Mouse (Mus musculus) neutrophil, adult 5-6 weeks (primary cell): Measurements from ENCODE around the gene Nt5dc3. TPM values are rescaled to one million over a fixed set of nuclear protein-coding genes. Genes with fewer than 3 reads are reported as not detected.

ENCODE experiments used
- ATAC-seq: fragments of 151-379, 151-347 bp; 2 replicates; pipeline ENCODE4 v1.8.0; 2017; ENCODE audit warnings: mild to moderate bottlenecking, moderate TSS enrichment; ENCODE audit not compliant: insufficient number of reproducible peaks, poor library complexity, low FRiP score, severe bottlenecking; ENCODE audit errors: extremely low read depth
- total RNA-seq: library from RNA; stranded (forward); fragments of 200-1000 nt; gene quantifications from 2 replicates; pipeline ENCODE4 v1.2.3, GENCODE M21; 2017

Gene Nt5dc3
- total RNA-seq, 1 experiment from 2014 or later, result 4.3 TPM

- ATAC-seq, result no peak
Observed at GRCm38 (mm10) chr10:86776281-86776680, 2.5 kb upstream of the Nt5dc3 start.

- no peak for ATAC-seq
Observed at GRCm38 (mm10) chr10:86777614-86778319, 1.0 kb upstream of the Nt5dc3 start.

- no peak for ATAC-seq
Observed at GRCm38 (mm10) chr10:86779117-86779755, 431 bp downstream of the Nt5dc3 start.

GRCm38 (mm10) chr10:86779816-86780500 is 1.2 kb downstream of the Nt5dc3 start:
- no peak for ATAC-seq

- no peak for ATAC-seq
Observed at GRCm38 (mm10) chr10:86781641-86782040, 2.8 kb downstream of the Nt5dc3 start.

GRCm38 (mm10) chr10:86782656-86783055 is 3.9 kb downstream of the Nt5dc3 start:
- no peak for ATAC-seq

- ATAC-seq, result no peak
Observed at GRCm38 (mm10) chr10:86783561-86783960, 4.8 kb downstream of the Nt5dc3 start.

GRCm38 (mm10) chr10:86784126-86784675 is 5.4 kb downstream of the Nt5dc3 start:
- no peak for ATAC-seq

- ATAC-seq, result no peak
Observed at GRCm38 (mm10) chr10:86785396-86785795, 6.6 kb downstream of the Nt5dc3 start.

- no peak for ATAC-seq
Observed at GRCm38 (mm10) chr10:86786083-86786482, 7.3 kb downstream of the Nt5dc3 start.

GRCm38 (mm10) chr10:86788193-86788592 is 9.4 kb downstream of the Nt5dc3 start:
- ATAC-seq, result no peak

- ATAC-seq, result no peak
Observed at GRCm38 (mm10) chr10:86789146-86789672, 10.4 kb downstream of the Nt5dc3 start.

GRCm38 (mm10) chr10:86791507-86792184 is 12.8 kb downstream of the Nt5dc3 start:
- ATAC-seq, result no peak

GRCm38 (mm10) chr10:86793509-86793951 is 14.7 kb downstream of the Nt5dc3 start:
- no peak for ATAC-seq

- ATAC-seq, result no peak
Observed at GRCm38 (mm10) chr10:86794196-86794595, 15.4 kb downstream of the Nt5dc3 start.

- no peak for ATAC-seq
Observed at GRCm38 (mm10) chr10:86794794-86795535, 16.2 kb downstream of the Nt5dc3 start.

- no peak for ATAC-seq
Observed at GRCm38 (mm10) chr10:86796073-86796741, 17.4 kb downstream of the Nt5dc3 start.

- no peak for ATAC-seq
Observed at GRCm38 (mm10) chr10:86807362-86807761, 28.6 kb downstream of the Nt5dc3 start.
